Mouse (Mus musculus): ENCODE data around the gene Cpped1. TPM values are rescaled to one million over a fixed set of nuclear protein-coding genes. Genes with fewer than 3 reads are reported as not detected.
A peak's percentile ranks its signal among the peaks of the same experiment; 100 is the strongest.

Cpped1 gene
- polyA plus RNA-seq, 1 experiment from 2014 or later: 37.3 TPM

- ATAC-seq (replicated peaks; ENCODE audit: extremely low read depth, insufficient read depth, low FRiP score): no peak
- no peaks in the 10 kb centered on the region for H3K4me1 ChIP-seq (ENCODE audit: control insufficient read depth, insufficient read depth, low read length)
These were observed 8.9 kb downstream of the Cpped1 start for GRCm38 (mm10) chr16:11900341-11900740.

GRCm38 (mm10) chr16:11896411-11896810 is 12.8 kb downstream of the Cpped1 start:
- Histone ChIP-seq H3K27me3 (ENCODE audit: control insufficient read depth, insufficient read depth, low read length) (no peaks in the 10 kb centered on the region), H3K4me2 (ENCODE audit: low read depth, low read length) (no peak overlapping the region), H3K4me3 (ENCODE audit: low read length) (no peak overlapping the region), H3K36me3 (ENCODE audit: control insufficient read depth, insufficient read depth) (no peaks in the 10 kb centered on the region), H3K27ac (ENCODE audit: low read length) (no peak overlapping the region), H3K9ac (ENCODE audit: low read length) (no peak overlapping the region), H3K9me3 (replicated peaks; ENCODE audit: control insufficient read depth, low read length) (no peaks in the 10 kb centered on the region), H3K4me1 (ENCODE audit: control insufficient read depth, insufficient read depth, low read length) (peaks cover 8% of the 10 kb centered on the region)
- 88% methylated on average over 5 of the region's 5 CpGs for WGBS
- ATAC-seq (replicated peaks; ENCODE audit: extremely low read depth, insufficient read depth, low FRiP score): no peak

More at GRCm38 (mm10) chr16:11900341-11900740, 8.9 kb downstream of the Cpped1 start:
- Histone ChIP-seq H3K36me3 (ENCODE audit: control insufficient read depth, insufficient read depth) (no peaks in the 10 kb centered on the region), H3K4me3 (ENCODE audit: low read length) (no peak overlapping the region), H3K4me2 (ENCODE audit: low read depth, low read length) (no peak overlapping the region), H3K27me3 (ENCODE audit: control insufficient read depth, insufficient read depth, low read length) (no peaks in the 10 kb centered on the region), H3K9ac (ENCODE audit: low read length) (no peak overlapping the region), H3K27ac (ENCODE audit: low read length) (no peak overlapping the region), H3K9me3 (replicated peaks; ENCODE audit: control insufficient read depth, low read length) (no peaks in the 10 kb centered on the region)
- WGBS: 80% methylated on average over 6 of the region's 6 CpGs

- H3K27me3 ChIP-seq (ENCODE audit: control insufficient read depth, insufficient read depth, low read length): no peaks in the 10 kb centered on the region
- H3K27ac ChIP-seq (ENCODE audit: low read length): no peak overlapping the region
- H3K36me3 ChIP-seq (ENCODE audit: control insufficient read depth, insufficient read depth): no peaks in the 10 kb centered on the region
- H3K4me3 ChIP-seq (ENCODE audit: low read length): no peak overlapping the region
- H3K9ac ChIP-seq (ENCODE audit: low read length): no peak overlapping the region
- no peaks in the 10 kb centered on the region; the same call in 1 of the 2 replicates for H3K9me3 ChIP-seq (replicated peaks; ENCODE audit: control insufficient read depth, low read length)
- no peak for ATAC-seq (replicated peaks; ENCODE audit: extremely low read depth, insufficient read depth, low FRiP score)
- no peak overlapping the region for H3K4me2 ChIP-seq (ENCODE audit: low read depth, low read length)
- peaks cover 8% of the 10 kb centered on the region for H3K4me1 ChIP-seq (ENCODE audit: control insufficient read depth, insufficient read depth, low read length)
- 59% methylated on average over 3 of the region's 3 CpGs for WGBS
These were observed 14.4 kb downstream of the Cpped1 start for GRCm38 (mm10) chr16:11894877-11895276.

- Histone ChIP-seq H3K27me3 (ENCODE audit: control insufficient read depth, insufficient read depth, low read length) (no peaks in the 10 kb centered on the region), H3K9ac (ENCODE audit: low read length) (no peak overlapping the region), H3K36me3 (ENCODE audit: control insufficient read depth, insufficient read depth) (peaks cover 21% of the 10 kb centered on the region), H3K4me3 (ENCODE audit: low read length) (no peak overlapping the region), H3K4me2 (ENCODE audit: low read depth, low read length) (no peak overlapping the region), H3K9me3 (replicated peaks; ENCODE audit: control insufficient read depth, low read length) (peaks cover 4% of the 10 kb centered on the region; the same call in 1 of the 2 replicates), H3K27ac (ENCODE audit: low read length) (no peak overlapping the region), H3K4me1 (ENCODE audit: control insufficient read depth, insufficient read depth, low read length) (peaks cover 8% of the 10 kb centered on the region)
- 59% methylated on average over 3 of the region's 3 CpGs for WGBS
- ATAC-seq (replicated peaks; ENCODE audit: extremely low read depth, insufficient read depth, low FRiP score): no peak
These were observed 19.1 kb downstream of the Cpped1 start for GRCm38 (mm10) chr16:11890186-11890585.

- peaks cover 6% of the 10 kb centered on the region for H3K4me1 ChIP-seq (ENCODE audit: control insufficient read depth, insufficient read depth, low read length)
- ATAC-seq (replicated peaks; ENCODE audit: extremely low read depth, insufficient read depth, low FRiP score): no peak
These were observed 19.5 kb downstream of the Cpped1 start for GRCm38 (mm10) chr16:11889741-11890140.

GRCm38 (mm10) chr16:11881795-11882194 is 27.4 kb downstream of the Cpped1 start:
- no peak for ATAC-seq (replicated peaks; ENCODE audit: extremely low read depth, insufficient read depth, low FRiP score)
- peaks cover 18% of the 10 kb centered on the region for H3K36me3 ChIP-seq (ENCODE audit: control insufficient read depth, insufficient read depth)
- H3K9me3 ChIP-seq (replicated peaks; ENCODE audit: control insufficient read depth, low read length): peaks cover 2% of the 10 kb centered on the region; the same call in 1 of the 2 replicates
- 55% methylated on average over 6 of the region's 6 CpGs for WGBS
- H3K27ac ChIP-seq (ENCODE audit: low read length): no peak overlapping the region
- H3K9ac ChIP-seq (ENCODE audit: low read length): no peak overlapping the region
- H3K4me2 ChIP-seq (ENCODE audit: low read depth, low read length): no peak overlapping the region
- peaks cover 8% of the 10 kb centered on the region for H3K4me1 ChIP-seq (ENCODE audit: control insufficient read depth, insufficient read depth, low read length)
- no peak overlapping the region for H3K4me3 ChIP-seq (ENCODE audit: low read length)
- no peaks in the 10 kb centered on the region for H3K27me3 ChIP-seq (ENCODE audit: control insufficient read depth, insufficient read depth, low read length)

More at GRCm38 (mm10) chr16:11889741-11890140, 19.5 kb downstream of the Cpped1 start:
- peaks cover 4% of the 10 kb centered on the region; the same call in 1 of the 2 replicates for H3K9me3 ChIP-seq (replicated peaks; ENCODE audit: control insufficient read depth, low read length)
- H3K4me2 ChIP-seq (ENCODE audit: low read depth, low read length): no peak overlapping the region
- H3K27ac ChIP-seq (ENCODE audit: low read length): no peak overlapping the region
- H3K4me3 ChIP-seq (ENCODE audit: low read length): no peak overlapping the region
- no peaks in the 10 kb centered on the region for H3K27me3 ChIP-seq (ENCODE audit: control insufficient read depth, insufficient read depth, low read length)
- H3K36me3 ChIP-seq (ENCODE audit: control insufficient read depth, insufficient read depth): peaks cover 22% of the 10 kb centered on the region
- H3K9ac ChIP-seq (ENCODE audit: low read length): no peak overlapping the region
- 68% methylated on average over 3 of the region's 3 CpGs for WGBS

GRCm38 (mm10) chr16:11880461-11880860 is 28.8 kb downstream of the Cpped1 start:
- peak; percentile 73 for ATAC-seq (replicated peaks; ENCODE audit: extremely low read depth, insufficient read depth, low FRiP score)
- H3K9me3 ChIP-seq (replicated peaks; ENCODE audit: control insufficient read depth, low read length): no peaks in the 10 kb centered on the region
- H3K27me3 ChIP-seq (ENCODE audit: control insufficient read depth, insufficient read depth, low read length): no peaks in the 10 kb centered on the region
- H3K4me3 ChIP-seq (ENCODE audit: low read length): no peak overlapping the region
- peaks cover 8% of the 10 kb centered on the region for H3K4me1 ChIP-seq (ENCODE audit: control insufficient read depth, insufficient read depth, low read length)
- no peak overlapping the region for H3K4me2 ChIP-seq (ENCODE audit: low read depth, low read length)
- H3K27ac ChIP-seq (ENCODE audit: low read length): 0 out of 2 replicates have a peak overlapping the region, but pooled peaks have one; percentile 5
- peaks cover 8% of the 10 kb centered on the region; the same call in 1 of the 2 replicates for H3K36me3 ChIP-seq (ENCODE audit: control insufficient read depth, insufficient read depth)
- H3K9ac ChIP-seq (ENCODE audit: low read length): no peak overlapping the region
- 27% methylated on average over 6 of the region's 6 CpGs for WGBS

GRCm38 (mm10) chr16:11879196-11879595 is 30.0 kb downstream of the Cpped1 start:
- Histone ChIP-seq H3K4me3 (ENCODE audit: low read length) (no peak overlapping the region), H3K4me1 (ENCODE audit: control insufficient read depth, insufficient read depth, low read length) (peaks cover 8% of the 10 kb centered on the region), H3K27ac (ENCODE audit: low read length) (no peak overlapping the region), H3K36me3 (ENCODE audit: control insufficient read depth, insufficient read depth) (peaks cover 3% of the 10 kb centered on the region; the same call in 1 of the 2 replicates), H3K9me3 (replicated peaks; ENCODE audit: control insufficient read depth, low read length) (no peaks in the 10 kb centered on the region), H3K27me3 (ENCODE audit: control insufficient read depth, insufficient read depth, low read length) (no peaks in the 10 kb centered on the region), H3K4me2 (ENCODE audit: low read depth, low read length) (no peak overlapping the region), H3K9ac (ENCODE audit: low read length) (no peak overlapping the region)
- 93% methylated on average over 6 of the region's 6 CpGs for WGBS
- no peak for ATAC-seq (replicated peaks; ENCODE audit: extremely low read depth, insufficient read depth, low FRiP score)

GRCm38 (mm10) chr16:11875227-11875626 is 34.0 kb downstream of the Cpped1 start:
- no peaks in the 10 kb centered on the region for H3K27me3 ChIP-seq (ENCODE audit: control insufficient read depth, insufficient read depth, low read length)
- peaks cover 3% of the 10 kb centered on the region; the same call in 1 of the 2 replicates for H3K36me3 ChIP-seq (ENCODE audit: control insufficient read depth, insufficient read depth)
- H3K4me3 ChIP-seq (ENCODE audit: low read length): no peak overlapping the region
- H3K4me1 ChIP-seq (ENCODE audit: control insufficient read depth, insufficient read depth, low read length): no peaks in the 10 kb centered on the region
- no peak for ATAC-seq (replicated peaks; ENCODE audit: extremely low read depth, insufficient read depth, low FRiP score)
- H3K9me3 ChIP-seq (replicated peaks; ENCODE audit: control insufficient read depth, low read length): no peaks in the 10 kb centered on the region
- H3K4me2 ChIP-seq (ENCODE audit: low read depth, low read length): no peak overlapping the region
- no peak overlapping the region for H3K9ac ChIP-seq (ENCODE audit: low read length)
- H3K27ac ChIP-seq (ENCODE audit: low read length): no peak overlapping the region
- WGBS: 85% methylated on average over 5 of the region's 5 CpGs
